Mouse (Mus musculus) forebrain, postnatal 0 days (tissue): ENCODE results near the gene Inpp5a. TPM values are rescaled to one million over a fixed set of nuclear protein-coding genes. Genes with fewer than 3 reads are reported as not detected.

Experiments used
- ATAC-seq: fragments of 200-750 bp; cut with Nextera tagmentation; 2 replicates; pipeline ENCODE4 v1.8.0; 2017; ENCODE audit warnings: mild to moderate bottlenecking, moderate library complexity
- DNase-seq: peaks from one replicate; pipeline ENCODE4 v3.0.0-alpha.2; 2015
- H3K27ac ChIP-seq: fragments of 300-500 bp; sonication (generic); 2 replicates; pipeline ENCODE4 v1.5.1; 2014; ENCODE audit warnings: low read depth, mild to moderate bottlenecking, antibody characterized with exemption, low read length, moderate library complexity, mixed read lengths
- H3K27me3 ChIP-seq: fragments of 300-500 bp; sonication (generic); 2 replicates; pipeline ENCODE4 v1.6.1; 2014; ENCODE audit warnings: mild to moderate bottlenecking, low read length, mixed read lengths; ENCODE audit not compliant: insufficient read depth
- H3K36me3 ChIP-seq: fragments of 300-500 bp; sonication (generic); 2 replicates; pipeline ENCODE4 v1.6.1; 2014; ENCODE audit warnings: mild to moderate bottlenecking, moderate library complexity; ENCODE audit not compliant: insufficient read depth
- H3K4me1 ChIP-seq: fragments of 300-500 bp; sonication (generic); 2 replicates; pipeline ENCODE4 v1.6.1; 2014; ENCODE audit warnings: antibody characterized with exemption; ENCODE audit not compliant: insufficient read depth
- H3K4me2 ChIP-seq: fragments of 300-500 bp; sonication (generic); 2 replicates; pipeline ENCODE4 v1.6.1; 2014; ENCODE audit warnings: low read depth, mild to moderate bottlenecking, moderate library complexity
- H3K4me3 ChIP-seq: fragments of 300-500 bp; sonication (generic); 2 replicates; pipeline ENCODE4 v1.5.1; 2014; ENCODE audit warnings: low read depth, low read length, mixed read lengths
- H3K9ac ChIP-seq: fragments of 300-500 bp; sonication (generic); 2 replicates; pipeline ENCODE4 v1.6.1; 2014; ENCODE audit warnings: mild to moderate bottlenecking
- H3K9me3 ChIP-seq: fragments of 300-500 bp; sonication (generic); 2 replicates; pipeline ENCODE4 v1.6.1; 2016; ENCODE audit warnings: low read length
- CTCF ChIP-seq: sonication (generic); IDR thresholded peaks from 2 replicates; pipeline ENCODE4 v1.5.1; 2016; ENCODE audit warnings: antibody characterized with exemption, control low read depth, low read depth
- WGBS: fragments of 180-500 bp; shearing (Covaris S2); extraction: QIAGEN DNeasy Blood & Tissue Kit; methylation state at CpG from one replicate; pipeline ENCODE4 v1.1.7; 2014; 5-methylcytosine and 5-hydroxymethylcytosine counted together
- polyA plus RNA-seq: library from polyadenylated mRNA; unstranded; fragments of >200 nt; fragmentation: Nextera tagmentation; extraction: Ambion mirVana; gene quantifications from 2 replicates; pipeline ENCODE4 v1.2.1, GENCODE M21; 2015
- total RNA-seq: library from RNA; depleted of rRNA; stranded (reverse); fragments of >200 nt; gene quantifications from 2 replicates; pipeline ENCODE4 v1.2.3, GENCODE M21; 2014; rRNA removed

The Inpp5a gene
- 8.8 and 9.4 TPM in 2 replicates for total RNA-seq
- polyA plus RNA-seq, result 12.8 and 16.3 TPM in 2 replicates

GRCm38 (mm10) chr7:139388670-139389212 lies at the start of gene Inpp5a:
TSS of gene Inpp5a (plus strand) at chr7:139389109.
- under 1% methylated on average over 47 of the region's 47 CpGs for WGBS
- Histone ChIP-seq H3K27ac (peak within 1 kb of the TSS; percentile 50), H3K9ac (peak within 1 kb of the TSS; percentile 81), H3K4me2 (peak within 1 kb of the TSS; percentile 69), H3K4me1 (peaks cover 26% of the 10 kb centered on the region), H3K4me3 (peak within 1 kb of the TSS; percentile 88), H3K27me3 (no peaks in the 10 kb centered on the region), H3K9me3 (no peaks in the 10 kb centered on the region), H3K36me3 (no peaks in the 10 kb centered on the region)
- no peak for TF ChIP-seq CTCF
- ATAC-seq (peak; percentile 97), DNase-seq (peak; percentile 99)

GRCm38 (mm10) chr7:139339184-139339583 lies 49.7 kb upstream of the Inpp5a start:
- DNase-seq, result no peak
- 83% methylated on average over 3 of the region's 3 CpGs for WGBS
- H3K9ac ChIP-seq, result no peak overlapping the region

GRCm38 (mm10) chr7:139341020-139341660 lies 47.8 kb upstream of the Inpp5a start:
- Histone ChIP-seq H3K36me3 (no peaks in the 10 kb centered on the region), H3K9me3 (no peaks in the 10 kb centered on the region), H3K27me3 (no peaks in the 10 kb centered on the region), H3K4me2 (no peak overlapping the region), H3K4me3 (no peak overlapping the region), H3K27ac (no peak overlapping the region), H3K9ac (no peak overlapping the region), H3K4me1 (no peaks in the 10 kb centered on the region)
- DNase-seq, result peak; percentile 14
- ATAC-seq, result no peak
- 45% methylated on average over 4 of the region's 4 CpGs for WGBS
- TF ChIP-seq CTCF, result no peak

More at GRCm38 (mm10) chr7:139339184-139339583, 49.7 kb upstream of the Inpp5a start:
- Histone ChIP-seq H3K9me3 (no peaks in the 10 kb centered on the region), H3K27ac (no peak overlapping the region), H3K4me2 (no peak overlapping the region), H3K4me3 (no peak overlapping the region), H3K27me3 (no peaks in the 10 kb centered on the region), H3K4me1 (no peaks in the 10 kb centered on the region), H3K36me3 (no peaks in the 10 kb centered on the region)
- TF ChIP-seq CTCF, result no peak
- no peak for ATAC-seq

GRCm38 (mm10) chr7:139342809-139343208 lies 46.1 kb upstream of the Inpp5a start:
- Histone ChIP-seq H3K9me3 (no peaks in the 10 kb centered on the region), H3K9ac (no peak overlapping the region), H3K4me3 (no peak overlapping the region), H3K4me2 (no peak overlapping the region), H3K27me3 (no peaks in the 10 kb centered on the region), H3K27ac (no peak overlapping the region), H3K4me1 (no peaks in the 10 kb centered on the region), H3K36me3 (no peaks in the 10 kb centered on the region)
- DNase-seq, result no peak
- no peak for ATAC-seq
- WGBS, result 74% methylated on average over 5 of the region's 5 CpGs
- no peak for TF ChIP-seq CTCF

GRCm38 (mm10) chr7:139347051-139347450 lies 41.9 kb upstream of the Inpp5a start:
- Histone ChIP-seq H3K36me3 (no peaks in the 10 kb centered on the region), H3K9me3 (no peaks in the 10 kb centered on the region), H3K27me3 (no peaks in the 10 kb centered on the region), H3K27ac (no peak overlapping the region), H3K4me1 (no peaks in the 10 kb centered on the region), H3K4me3 (no peak overlapping the region), H3K4me2 (no peak overlapping the region), H3K9ac (no peak overlapping the region)
- TF ChIP-seq CTCF, result no peak
- 79% methylated on average over 7 of the region's 7 CpGs for WGBS
- no peak for DNase-seq
- ATAC-seq, result no peak

- H3K4me3 ChIP-seq, result no peak overlapping the region
- no peaks in the 10 kb centered on the region for H3K27me3 ChIP-seq
- no peaks in the 10 kb centered on the region for H3K4me1 ChIP-seq
- TF ChIP-seq CTCF, result no peak
- WGBS, result 86% methylated on average over 3 of the region's 3 CpGs
- no peaks in the 10 kb centered on the region for H3K9me3 ChIP-seq
- H3K27ac ChIP-seq, result no peak overlapping the region
- H3K36me3 ChIP-seq, result no peaks in the 10 kb centered on the region
- H3K4me2 ChIP-seq, result no peak overlapping the region
- DNase-seq (no peak), ATAC-seq (no peak)
- H3K9ac ChIP-seq, result no peak overlapping the region
Measured at GRCm38 (mm10) chr7:139350606-139351005, 38.3 kb upstream of the Inpp5a start.

GRCm38 (mm10) chr7:139354370-139355139 lies 34.4 kb upstream of the Inpp5a start:
- Histone ChIP-seq H3K9ac (no peak overlapping the region), H3K9me3 (no peaks in the 10 kb centered on the region), H3K27me3 (no peaks in the 10 kb centered on the region), H3K4me3 (no peak overlapping the region), H3K36me3 (no peaks in the 10 kb centered on the region), H3K27ac (no peak overlapping the region), H3K4me1 (no peaks in the 10 kb centered on the region), H3K4me2 (no peak overlapping the region)
- TF ChIP-seq CTCF, result no peak
- ATAC-seq (no peak), DNase-seq (no peak)
- 84% methylated on average over 4 of the region's 4 CpGs for whole genome bisulfite sequencing
